Mouse (Mus musculus): ENCODE measurements around the gene Hist2h4. TPM values are rescaled to one million over a fixed set of nuclear protein-coding genes. Genes with fewer than 3 reads are reported as not detected.
A peak's percentile ranks its signal among the peaks of the same experiment; 100 is the strongest.

Gene Hist2h4
- 5.4 and 5.7 TPM in 2 replicates for polyA plus RNA-seq (2014; fragmentation: Nextera tagmentation; extraction: Ambion mirVana)

DNA sequence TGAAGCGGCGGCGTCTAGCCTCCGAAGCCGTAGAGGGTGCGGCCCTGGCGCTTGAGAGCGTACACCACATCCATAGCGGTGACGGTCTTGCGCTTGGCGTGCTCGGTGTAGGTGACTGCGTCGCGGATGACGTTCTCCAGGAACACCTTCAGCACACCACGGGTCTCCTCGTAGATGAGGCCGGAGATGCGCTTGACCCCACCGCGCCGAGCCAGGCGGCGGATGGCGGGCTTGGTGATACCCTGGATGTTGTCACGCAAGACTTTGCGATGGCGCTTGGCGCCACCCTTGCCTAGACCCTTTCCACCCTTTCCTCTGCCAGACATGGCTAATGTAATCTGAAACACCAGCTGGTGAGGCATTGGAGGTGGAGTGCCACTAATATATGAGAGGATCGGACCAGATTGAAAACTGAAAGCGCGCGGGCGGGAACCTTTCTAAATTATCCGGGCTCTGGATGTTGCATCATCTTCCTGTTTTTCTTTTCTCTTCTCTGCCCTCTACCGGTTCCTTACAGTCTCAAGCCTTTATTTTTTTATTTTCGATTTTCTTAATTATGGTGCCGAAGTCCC, at the start of gene Hist2h4:
Gene Hist2h4, minus strand, starts transcription at position 333 of the 572 bp plus-strand sequence.
- DNase-seq (ENCODE audit: low spot score) (peak; percentile 98), ATAC-seq (ENCODE audit: insufficient number of reproducible peaks, low FRiP score, low TSS enrichment, low read depth) (peak; percentile 82)
- H3K4me2 ChIP-seq (ENCODE audit: low read depth, severe bottlenecking) = peak within 1 kb of the TSS; percentile 83
- H3K9me3 ChIP-seq (ENCODE audit: control insufficient read depth, low read length) = no peaks in the 10 kb centered on the region
- no peaks in the 10 kb centered on the region for H3K36me3 ChIP-seq (ENCODE audit: control insufficient read depth, insufficient read depth, low read length)
- H3K4me1 ChIP-seq (ENCODE audit: control insufficient read depth, insufficient read depth, low read length) = peaks cover 15% of the 10 kb centered on the region
- no peaks in the 10 kb centered on the region for H3K27me3 ChIP-seq (ENCODE audit: control insufficient read depth, insufficient read depth, low read length)
- peak within 1 kb of the TSS; percentile 99 for H3K27ac ChIP-seq (replicated peaks; ENCODE audit: low read depth, low read length)
- peak within 1 kb of the TSS; percentile 77 for H3K9ac ChIP-seq (ENCODE audit: low read length)
- H3K4me3 ChIP-seq (ENCODE audit: low read depth, low read length) = peak within 1 kb of the TSS; percentile 50
- under 1% methylated on average over 40 of the region's 40 CpGs for WGBS

DNA sequence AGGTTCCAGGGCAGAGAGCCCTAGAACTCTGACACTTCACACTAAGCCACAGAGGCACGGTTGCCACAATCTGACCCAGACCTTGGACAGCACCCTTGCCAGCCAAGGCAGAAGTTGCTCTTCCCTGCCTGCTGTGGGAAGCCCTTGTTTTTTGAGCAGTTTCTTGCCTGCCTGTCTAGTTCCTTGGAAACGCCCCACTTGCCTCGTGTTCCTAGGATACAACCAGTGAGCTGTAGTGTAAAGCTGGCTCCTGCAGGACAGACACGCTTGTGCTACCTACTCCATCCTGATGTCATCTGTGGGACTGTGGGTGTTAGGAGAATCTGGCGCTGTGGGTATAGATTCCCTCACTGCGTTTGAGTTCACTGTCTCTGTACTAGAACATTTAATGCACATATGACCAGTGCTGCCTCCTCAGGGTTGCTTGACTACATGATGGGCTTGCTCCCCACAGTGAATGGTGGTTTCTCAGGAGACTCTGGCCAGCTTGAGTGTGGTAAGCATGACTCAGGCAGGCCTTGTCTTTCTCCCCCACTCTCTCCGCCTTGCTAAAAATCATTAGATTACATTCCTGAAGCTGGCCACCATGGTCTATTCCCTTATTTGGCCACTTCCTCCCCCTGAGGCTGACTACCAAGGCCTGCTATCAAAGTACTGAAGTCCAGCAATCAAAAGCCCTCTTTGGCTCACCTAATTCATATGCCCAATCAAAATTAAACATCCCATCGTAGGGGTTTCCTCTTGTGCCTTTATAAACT, 49.4 kb upstream of the Hist2h4 start:
- H3K9ac ChIP-seq (ENCODE audit: low read length) = no peak overlapping the region
- ATAC-seq (ENCODE audit: insufficient number of reproducible peaks, low FRiP score, low TSS enrichment, low read depth) = no peak
- no peaks in the 10 kb centered on the region for H3K27me3 ChIP-seq (ENCODE audit: control insufficient read depth, insufficient read depth, low read length)
- H3K36me3 ChIP-seq (ENCODE audit: control insufficient read depth, insufficient read depth, low read length) = no peaks in the 10 kb centered on the region
- DNase-seq (ENCODE audit: low spot score) = no peak
- no peaks in the 10 kb centered on the region for H3K9me3 ChIP-seq (ENCODE audit: control insufficient read depth, low read length)
- no peak overlapping the region for H3K4me3 ChIP-seq (ENCODE audit: low read depth, low read length)
- no peaks in the 10 kb centered on the region for H3K4me1 ChIP-seq (ENCODE audit: control insufficient read depth, insufficient read depth, low read length)
- 71% methylated on average over 8 of the region's 8 CpGs for WGBS
- H3K4me2 ChIP-seq (ENCODE audit: low read depth, severe bottlenecking) = no peak overlapping the region
- no peak overlapping the region for H3K27ac ChIP-seq (replicated peaks; ENCODE audit: low read depth, low read length)

DNA sequence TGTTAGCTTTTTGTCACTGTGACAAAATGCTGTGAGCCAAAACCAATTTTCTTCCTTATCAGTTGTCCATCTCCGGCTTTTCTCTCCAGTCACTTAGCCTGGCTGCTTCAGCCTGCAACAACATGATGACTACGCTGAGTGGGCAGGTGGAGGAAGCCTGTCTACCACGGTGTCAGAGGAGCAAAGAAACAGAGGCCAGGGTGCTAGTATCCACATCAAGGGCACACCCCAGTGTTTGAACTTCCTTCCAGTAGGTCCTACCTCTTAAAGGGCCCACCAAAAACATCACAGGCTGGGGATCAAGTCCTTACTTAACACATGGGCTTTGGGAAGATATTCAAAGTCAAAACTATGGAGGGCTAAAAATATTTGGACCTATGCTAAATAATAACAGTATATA, 46.3 kb upstream of the Hist2h4 start:
- no peak overlapping the region for H3K27ac ChIP-seq (replicated peaks; ENCODE audit: low read depth, low read length)
- DNase-seq (ENCODE audit: low spot score) (no peak), ATAC-seq (ENCODE audit: insufficient number of reproducible peaks, low FRiP score, low TSS enrichment, low read depth) (no peak)
- no peaks in the 10 kb centered on the region for H3K36me3 ChIP-seq (ENCODE audit: control insufficient read depth, insufficient read depth, low read length)
- no peaks in the 10 kb centered on the region for H3K9me3 ChIP-seq (ENCODE audit: control insufficient read depth, low read length)
- H3K4me2 ChIP-seq (ENCODE audit: low read depth, severe bottlenecking) = no peak overlapping the region
- H3K4me3 ChIP-seq (ENCODE audit: low read depth, low read length) = no peak overlapping the region
- no peaks in the 10 kb centered on the region for H3K4me1 ChIP-seq (ENCODE audit: control insufficient read depth, insufficient read depth, low read length)
- WGBS = 61% methylated on average over 3 of the region's 3 CpGs
- no peaks in the 10 kb centered on the region for H3K27me3 ChIP-seq (ENCODE audit: control insufficient read depth, insufficient read depth, low read length)
- H3K9ac ChIP-seq (ENCODE audit: low read length) = no peak overlapping the region

DNA sequence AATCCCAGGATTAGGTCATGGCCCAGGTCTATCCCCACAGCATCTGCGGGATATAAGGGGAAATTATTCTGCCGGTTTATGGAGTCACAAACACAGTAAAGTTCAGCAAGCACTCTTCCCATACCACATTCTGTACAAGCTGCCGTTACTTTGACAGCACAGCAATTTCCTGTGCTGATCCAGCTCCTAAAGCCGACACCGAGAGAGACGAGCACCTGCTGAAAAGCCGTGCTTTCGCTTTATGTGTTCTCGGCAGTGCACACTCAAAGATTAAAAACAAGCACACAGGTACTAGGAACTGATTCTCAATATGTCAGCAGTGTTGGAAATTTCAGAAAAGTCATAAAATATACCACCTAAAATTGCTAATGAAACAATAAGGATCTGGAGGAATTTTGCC, 43.4 kb upstream of the Hist2h4 start:
- WGBS = 67% methylated on average over 9 of the region's 9 CpGs
- no peak overlapping the region for H3K27ac ChIP-seq (replicated peaks; ENCODE audit: low read depth, low read length)
- H3K4me2 ChIP-seq (ENCODE audit: low read depth, severe bottlenecking) = no peak overlapping the region
- ATAC-seq (ENCODE audit: insufficient number of reproducible peaks, low FRiP score, low TSS enrichment, low read depth) = no peak
- no peaks in the 10 kb centered on the region for H3K27me3 ChIP-seq (ENCODE audit: control insufficient read depth, insufficient read depth, low read length)
- no peaks in the 10 kb centered on the region for H3K36me3 ChIP-seq (ENCODE audit: control insufficient read depth, insufficient read depth, low read length)
- H3K9ac ChIP-seq (ENCODE audit: low read length) = no peak overlapping the region
- no peaks in the 10 kb centered on the region for H3K9me3 ChIP-seq (ENCODE audit: control insufficient read depth, low read length)
- no peak for DNase-seq (ENCODE audit: low spot score)
- no peaks in the 10 kb centered on the region for H3K4me1 ChIP-seq (ENCODE audit: control insufficient read depth, insufficient read depth, low read length)
- H3K4me3 ChIP-seq (ENCODE audit: low read depth, low read length) = no peak overlapping the region

DNA sequence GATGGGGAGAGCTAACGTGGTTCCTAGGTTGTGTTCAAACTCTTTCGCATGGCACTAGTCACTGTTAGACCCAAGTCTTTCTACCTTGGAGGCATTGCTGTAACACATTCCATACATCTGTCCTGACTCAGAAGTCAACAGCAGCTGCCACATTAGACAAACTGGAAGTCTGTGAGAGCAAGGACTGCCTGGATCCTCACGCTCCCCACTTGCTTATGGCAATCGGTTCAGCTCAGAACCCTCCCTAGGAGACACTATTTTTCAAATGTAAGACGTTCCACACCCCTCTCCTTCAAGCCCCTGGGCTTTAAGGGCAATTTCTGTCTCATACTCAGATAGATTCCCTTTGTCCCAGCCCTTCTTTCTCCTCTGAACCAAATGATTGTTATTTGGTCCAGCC, 39.0 kb upstream of the Hist2h4 start:
- Histone ChIP-seq H3K36me3 (ENCODE audit: control insufficient read depth, insufficient read depth, low read length) (no peaks in the 10 kb centered on the region), H3K4me3 (ENCODE audit: low read depth, low read length) (no peak overlapping the region), H3K4me1 (ENCODE audit: control insufficient read depth, insufficient read depth, low read length) (no peaks in the 10 kb centered on the region), H3K27me3 (ENCODE audit: control insufficient read depth, insufficient read depth, low read length) (no peaks in the 10 kb centered on the region), H3K9me3 (ENCODE audit: control insufficient read depth, low read length) (no peaks in the 10 kb centered on the region), H3K4me2 (ENCODE audit: low read depth, severe bottlenecking) (no peak overlapping the region), H3K27ac (replicated peaks; ENCODE audit: low read depth, low read length) (no peak overlapping the region), H3K9ac (ENCODE audit: low read length) (no peak overlapping the region)
- no peak for ATAC-seq (ENCODE audit: insufficient number of reproducible peaks, low FRiP score, low TSS enrichment, low read depth)
- DNase-seq (ENCODE audit: low spot score) = no peak
- WGBS = 86% methylated on average over 5 of the region's 5 CpGs

DNA sequence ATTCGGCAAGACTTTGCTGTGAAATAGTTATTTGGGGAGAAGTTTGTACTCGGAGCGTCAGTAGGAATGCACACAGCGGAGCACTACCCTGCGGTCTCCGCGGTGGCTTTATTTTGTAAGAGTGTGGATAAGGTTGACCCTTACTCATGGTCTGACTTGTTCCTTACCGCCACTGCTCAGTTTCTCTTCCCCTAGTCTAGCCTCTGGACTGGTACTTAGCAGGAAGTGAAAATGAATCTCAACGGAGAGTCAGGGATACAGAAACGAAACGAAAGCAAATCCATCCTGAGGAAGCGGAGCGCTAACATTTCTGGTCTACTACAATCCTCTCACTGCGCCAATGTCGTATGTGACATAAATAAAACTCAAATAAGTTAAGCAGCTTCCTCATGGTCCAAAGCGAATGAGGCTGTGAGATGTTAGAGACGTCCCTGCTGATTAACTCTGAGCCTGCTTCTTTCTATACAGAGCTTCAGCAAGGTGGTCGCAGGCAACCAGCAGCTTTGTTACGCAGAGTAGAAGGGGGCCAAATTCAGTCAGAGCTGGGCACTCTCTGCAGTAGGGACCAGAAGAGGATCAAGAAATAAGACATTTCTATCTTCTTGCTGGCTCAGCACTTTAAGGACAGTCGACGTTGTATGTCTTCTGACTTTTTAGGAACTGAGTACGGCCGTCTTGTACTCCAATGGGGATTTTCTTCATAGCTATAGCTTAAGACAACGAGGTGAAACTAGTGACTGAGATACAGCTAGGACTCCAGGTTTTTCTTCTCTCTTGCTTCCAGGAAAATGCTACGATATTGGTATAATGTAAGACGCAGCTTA, 37.8 kb upstream of the Hist2h4 start:
- Histone ChIP-seq H3K36me3 (ENCODE audit: control insufficient read depth, insufficient read depth, low read length) (no peaks in the 10 kb centered on the region), H3K9ac (ENCODE audit: low read length) (no peak overlapping the region), H3K27ac (replicated peaks; ENCODE audit: low read depth, low read length) (no peak overlapping the region), H3K4me3 (ENCODE audit: low read depth, low read length) (no peak overlapping the region), H3K4me1 (ENCODE audit: control insufficient read depth, insufficient read depth, low read length) (no peaks in the 10 kb centered on the region), H3K27me3 (ENCODE audit: control insufficient read depth, insufficient read depth, low read length) (no peaks in the 10 kb centered on the region), H3K9me3 (ENCODE audit: control insufficient read depth, low read length) (no peaks in the 10 kb centered on the region), H3K4me2 (ENCODE audit: low read depth, severe bottlenecking) (no peak overlapping the region)
- no peak for ATAC-seq (ENCODE audit: insufficient number of reproducible peaks, low FRiP score, low TSS enrichment, low read depth)
- 73% methylated on average over 26 of the region's 26 CpGs for WGBS
- DNase-seq (ENCODE audit: low spot score) = no peak

DNA sequence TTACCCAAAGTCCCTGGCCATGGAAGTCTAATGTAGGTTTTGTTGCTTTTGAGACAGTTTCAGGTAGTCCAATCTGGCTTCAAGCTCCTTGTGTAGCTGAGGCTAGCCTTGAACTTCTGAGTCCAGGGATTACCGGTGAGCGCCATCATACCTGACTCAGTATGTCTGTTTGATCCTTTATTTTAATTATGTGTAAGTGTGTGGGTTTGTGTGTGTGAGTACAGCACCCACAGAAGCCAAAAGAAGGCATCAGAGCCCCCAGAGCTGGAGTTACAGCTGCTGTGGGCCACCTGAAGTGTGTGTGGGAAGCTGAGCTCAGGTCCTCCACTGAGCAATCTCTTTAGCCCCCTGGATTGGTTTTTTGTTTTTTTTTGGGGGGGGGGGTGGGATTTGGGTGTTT, 36.5 kb upstream of the Hist2h4 start:
- H3K4me1 ChIP-seq (ENCODE audit: control insufficient read depth, insufficient read depth, low read length) = no peaks in the 10 kb centered on the region
- DNase-seq (ENCODE audit: low spot score) = peak; percentile 12
- WGBS = 98% methylated on average over 2 of the region's 2 CpGs
- H3K36me3 ChIP-seq (ENCODE audit: control insufficient read depth, insufficient read depth, low read length) = no peaks in the 10 kb centered on the region
- ATAC-seq (ENCODE audit: insufficient number of reproducible peaks, low FRiP score, low TSS enrichment, low read depth) = no peak
- H3K9me3 ChIP-seq (ENCODE audit: control insufficient read depth, low read length) = no peaks in the 10 kb centered on the region
- H3K4me3 ChIP-seq (ENCODE audit: low read depth, low read length) = no peak overlapping the region
- no peak overlapping the region for H3K9ac ChIP-seq (ENCODE audit: low read length)
- H3K27me3 ChIP-seq (ENCODE audit: control insufficient read depth, insufficient read depth, low read length) = no peaks in the 10 kb centered on the region
- H3K27ac ChIP-seq (replicated peaks; ENCODE audit: low read depth, low read length) = no peak overlapping the region
- no peak overlapping the region for H3K4me2 ChIP-seq (ENCODE audit: low read depth, severe bottlenecking)

DNA sequence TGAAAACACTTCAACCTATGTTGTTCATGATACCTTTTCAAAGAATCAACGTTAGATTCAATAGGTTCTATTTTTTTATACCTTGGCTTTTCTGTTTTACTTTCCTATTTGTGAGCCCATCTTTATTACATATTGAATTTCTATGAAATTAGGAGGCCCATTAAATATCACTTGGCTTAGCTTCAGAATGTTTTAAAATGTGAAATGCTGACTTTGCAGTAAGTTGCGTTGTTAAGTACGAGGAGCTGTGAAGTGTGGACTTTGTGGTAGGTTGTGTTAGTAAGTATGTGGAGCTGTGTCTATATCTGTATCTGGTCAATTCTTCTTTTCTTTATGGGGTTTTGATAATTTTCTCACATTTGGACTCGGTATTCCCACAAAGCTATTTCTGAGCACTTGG, 35.2 kb upstream of the Hist2h4 start:
- no peak for DNase-seq (ENCODE audit: low spot score)
- Histone ChIP-seq H3K27ac (replicated peaks; ENCODE audit: low read depth, low read length) (no peak overlapping the region), H3K4me3 (ENCODE audit: low read depth, low read length) (no peak overlapping the region), H3K9me3 (ENCODE audit: control insufficient read depth, low read length) (no peaks in the 10 kb centered on the region), H3K9ac (ENCODE audit: low read length) (no peak overlapping the region), H3K27me3 (ENCODE audit: control insufficient read depth, insufficient read depth, low read length) (no peaks in the 10 kb centered on the region), H3K36me3 (ENCODE audit: control insufficient read depth, insufficient read depth, low read length) (no peaks in the 10 kb centered on the region), H3K4me1 (ENCODE audit: control insufficient read depth, insufficient read depth, low read length) (no peaks in the 10 kb centered on the region), H3K4me2 (ENCODE audit: low read depth, severe bottlenecking) (no peak overlapping the region)
- ATAC-seq (ENCODE audit: insufficient number of reproducible peaks, low FRiP score, low TSS enrichment, low read depth) = no peak
- 84% methylated on average over 4 of the region's 4 CpGs for WGBS

Data from limb, embryonic 11.5 days (tissue).